Mouse (Mus musculus) ES-E14 (cell line): ENCODE data around the gene 3110082J24Rik. TPM values are rescaled to one million over a fixed set of nuclear protein-coding genes. Genes with fewer than 3 reads are reported as not detected.

Experiments used
- DNase-seq: peaks from one replicate; pipeline ENCODE4 v3.0.0-alpha.2; 2013; ENCODE audit warnings: low read depth, low spot score
- H3K27ac ChIP-seq: 2 replicates; pipeline ENCODE4 v1.5.1; 2012; ENCODE audit warnings: low read depth, mild to moderate bottlenecking, low read length, moderate library complexity, mixed read lengths; ENCODE audit not compliant: poor library complexity, insufficient read depth, severe bottlenecking
- H3K36me3 ChIP-seq: 2 replicates; pipeline ENCODE4 v1.6.1; 2012; ENCODE audit warnings: mild to moderate bottlenecking, low read length, moderate library complexity, mixed read lengths; ENCODE audit not compliant: control insufficient read depth, poor library complexity, insufficient read depth, severe bottlenecking
- H3K4me1 ChIP-seq, 2 experiments: fragments of 150-350 bp in 1 of 2; sonication (generic) in 1 of 2; 2 replicates each; pipeline ENCODE4 v1.6.1; 2012; ENCODE audit warnings: low read length in 2 of 2, mild to moderate bottlenecking in 1 of 2, mixed read lengths in 1 of 2; ENCODE audit not compliant: control insufficient read depth in 2 of 2, insufficient read depth in 2 of 2, poor library complexity in 1 of 2
- H3K4me3 ChIP-seq, 2 experiments: fragments of 150-350 bp in 1 of 2; sonication (generic) in 1 of 2; 2 replicates each; pipeline ENCODE4 v1.5.1; 2012; ENCODE audit warnings: low read length in 2 of 2, low read depth in 1 of 2, mild to moderate bottlenecking in 1 of 2, mixed read lengths in 1 of 2; ENCODE audit not compliant: insufficient read depth in 1 of 2, poor library complexity in 1 of 2, severe bottlenecking in 1 of 2
- H3K9ac ChIP-seq: 2 replicates; pipeline ENCODE4 v1.6.1; 2012; ENCODE audit warnings: low read depth, mild to moderate bottlenecking, low read length, mixed read lengths; ENCODE audit not compliant: poor library complexity, insufficient read depth, severe bottlenecking
- H3K9me3 ChIP-seq: fragments of 150-350 bp; sonication (generic); 2 replicates; pipeline ENCODE4 v1.6.1; 2012; ENCODE audit warnings: low read depth, mild to moderate bottlenecking, low read length; ENCODE audit not compliant: control insufficient read depth, insufficient read depth
- CHD2 ChIP-seq: IDR thresholded peaks from 2 replicates; pipeline ENCODE4 v1.6.1; 2014; ENCODE audit warnings: mild to moderate bottlenecking, low read depth, low read length, inconsistent platforms
- HCFC1 ChIP-seq: IDR thresholded peaks from 2 replicates; pipeline ENCODE4 v1.6.1; 2012; ENCODE audit warnings: low read length, inconsistent platforms, borderline replicate concordance; ENCODE audit not compliant: insufficient read depth
- MAFK ChIP-seq: IDR thresholded peaks from 2 replicates; pipeline ENCODE4 v1.6.1; 2014; ENCODE audit warnings: mild to moderate bottlenecking, low read depth, low read length, inconsistent platforms; ENCODE audit not compliant: insufficient read depth
- ZC3H11A ChIP-seq: IDR thresholded peaks from 2 replicates; pipeline ENCODE4 v1.6.1; 2012; ENCODE audit warnings: low read depth, mild to moderate bottlenecking, inconsistent platforms, low read length, borderline replicate concordance
- ZNF384 ChIP-seq: IDR thresholded peaks from 2 replicates; pipeline ENCODE4 v1.6.1; 2012; ENCODE audit warnings: low read depth, low read length, inconsistent platforms
- in situ Hi-C, 2 experiments: fragments of 600-800 bp; cut with MboI; formaldehyde crosslinking; loops; one replicate each; pipeline ENCODE4 v1.15.1; 2025; ENCODE audit warnings: low sequenced_read_pairs in 2 of 2, inconsistent platforms in 1 of 2; ENCODE audit not compliant: unreplicated experiment in 2 of 2
- total RNA-seq: library from RNA; depleted of rRNA; stranded (reverse); fragments of 300-350 nt; gene quantifications from 2 replicates; pipeline ENCODE4 v1.2.3, GENCODE M21; 2012

Gene 3110082J24Rik
- total RNA-seq, 1 experiment, result not detected

DNA sequence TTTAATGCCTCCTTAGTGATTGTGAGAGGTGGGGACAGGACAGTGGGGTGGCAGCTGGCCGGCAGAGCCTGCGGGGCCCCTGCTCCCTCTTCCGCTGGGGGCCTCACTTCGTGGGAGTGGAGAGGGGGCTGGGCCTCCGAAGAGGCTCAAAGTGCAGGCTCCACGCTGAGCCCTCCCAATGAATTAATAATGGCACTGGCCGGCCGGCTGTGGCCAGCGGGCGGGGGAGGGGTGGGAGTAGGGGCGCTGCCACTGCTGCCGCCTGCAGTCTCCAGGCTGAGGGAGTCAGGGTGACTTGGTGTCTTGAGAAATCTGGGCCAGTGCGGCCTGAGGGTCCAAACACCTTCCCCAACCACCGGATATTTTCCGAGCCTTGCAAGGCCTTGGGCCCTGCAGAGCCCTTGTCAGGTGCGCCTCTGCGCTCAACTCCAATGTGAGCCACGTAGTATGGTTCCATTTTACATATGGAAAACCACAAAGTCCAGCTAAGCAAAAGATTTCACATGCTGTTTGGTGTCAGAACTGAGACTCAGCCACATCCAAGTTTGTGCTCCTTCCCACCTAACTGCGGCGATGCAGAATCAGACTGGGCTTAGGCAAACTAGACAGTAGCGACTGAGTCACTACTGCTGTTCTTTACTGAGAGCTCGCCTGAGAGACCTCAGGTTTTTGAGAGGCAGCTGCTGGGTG lies 4.6 kb upstream of the 3110082J24Rik start:
- no peaks in the 10 kb centered on the region for H3K36me3 ChIP-seq
- H3K9me3 ChIP-seq, result no peaks in the 10 kb centered on the region
- TF ChIP-seq HCFC1 (no peak), ZNF384 (no peak), CHD2 (no peak), ZC3H11A (no peak), MAFK (no peak)
- H3K27ac ChIP-seq, result no peak overlapping the region
- H3K4me3 ChIP-seq, result peak overlapping the region in 1 of 2 experiments; percentile 13; a peak in 1 of 4 replicates
- in situ Hi-C loops, result no loop called here
- no peak overlapping the region for H3K9ac ChIP-seq
- DNase-seq, result no peak
- H3K4me1 ChIP-seq, result peaks cover 0 to 28% of the 10 kb centered on the region in 2 experiments; a peak in 3 of 4 replicates

DNA sequence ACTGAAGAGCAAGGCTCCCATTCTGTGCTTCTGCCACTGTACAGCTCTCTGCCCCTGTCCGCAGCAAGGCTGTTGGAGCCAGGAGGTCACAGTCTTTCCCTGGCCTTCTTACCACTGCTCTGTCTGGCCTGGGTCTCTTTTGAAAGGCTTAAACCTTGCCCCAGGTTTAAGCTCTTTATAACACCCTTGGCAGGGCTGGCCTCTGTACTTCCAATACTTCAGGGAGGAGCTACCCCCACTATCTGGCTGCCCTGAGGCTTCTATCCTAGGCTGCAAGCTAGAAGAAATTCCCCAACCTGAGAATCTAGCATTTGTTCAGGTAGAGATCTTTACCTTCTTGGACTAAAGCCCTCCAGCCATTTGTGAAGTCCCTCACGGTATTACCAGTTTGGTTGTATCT lies 4.0 kb upstream of the 3110082J24Rik start:
- TF ChIP-seq CHD2 (no peak), HCFC1 (no peak), MAFK (no peak), ZC3H11A (no peak), ZNF384 (no peak)
- Histone ChIP-seq H3K9ac (no peak overlapping the region), H3K4me1 (peaks cover 0 to 28% of the 10 kb centered on the region in 2 experiments; a peak in 3 of 4 replicates), H3K36me3 (no peaks in the 10 kb centered on the region), H3K9me3 (no peaks in the 10 kb centered on the region), H3K27ac (no peak overlapping the region), H3K4me3 (no peak overlapping the region)
- no peak for DNase-seq
- in situ Hi-C loops, result no loop called here

DNA sequence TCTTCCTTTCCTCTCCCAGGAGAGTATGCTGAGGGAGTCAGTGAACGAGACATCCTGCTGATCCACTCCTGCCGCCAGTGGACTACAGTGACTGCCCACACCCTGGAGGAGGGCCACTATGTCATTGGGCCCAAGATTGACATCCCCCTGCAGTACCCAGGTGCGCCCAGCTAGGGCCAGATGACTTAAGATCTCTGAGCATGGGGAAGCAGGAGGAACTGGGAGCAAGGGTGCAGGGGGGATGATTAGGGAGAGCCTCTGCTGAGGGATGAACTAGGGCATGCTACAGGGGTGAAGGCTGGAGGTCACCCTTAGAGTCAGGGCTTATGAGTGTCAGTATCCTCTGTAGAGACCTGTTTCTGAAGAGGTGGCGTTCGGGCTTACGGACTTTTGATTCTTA lies 2.3 kb upstream of the 3110082J24Rik start:
- H3K4me1 ChIP-seq, result peaks cover 0 to 24% of the 10 kb centered on the region in 2 experiments; a peak in 3 of 4 replicates
- no peaks in the 10 kb centered on the region for H3K9me3 ChIP-seq
- H3K4me3 ChIP-seq, result no peak overlapping the region
- no peak for TF ChIP-seq CHD2
- TF ChIP-seq ZC3H11A, result no peak
- TF ChIP-seq HCFC1, result no peak
- DNase-seq, result no peak
- in situ Hi-C loops, result no loop called here
- H3K9ac ChIP-seq, result no peak overlapping the region
- no peaks in the 10 kb centered on the region for H3K36me3 ChIP-seq
- H3K27ac ChIP-seq, result no peak overlapping the region

DNA sequence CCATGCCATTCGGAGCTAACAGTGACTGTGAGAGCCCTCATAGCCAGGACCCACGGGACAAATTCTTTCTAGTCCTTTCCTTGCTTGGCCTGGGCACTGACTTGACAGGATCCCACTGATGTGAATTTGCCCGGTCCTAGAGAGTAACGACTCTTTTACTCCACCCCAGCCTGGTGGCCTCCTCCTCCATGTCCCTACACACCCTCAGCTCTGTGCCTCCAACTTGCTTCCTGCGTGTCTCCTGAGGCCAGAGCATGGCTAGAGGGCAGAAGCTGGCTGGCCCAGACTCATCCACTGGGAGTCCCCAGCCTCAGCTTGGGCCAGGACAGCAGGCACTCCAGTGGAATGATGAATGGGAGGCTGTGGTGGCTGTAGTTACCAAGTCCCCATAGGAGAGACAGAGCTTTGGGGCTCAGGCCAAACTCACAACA lies 1.7 kb upstream of the 3110082J24Rik start:
- H3K27ac ChIP-seq, result no peak overlapping the region
- H3K9ac ChIP-seq, result no peak overlapping the region
- H3K4me3 ChIP-seq, result no peak overlapping the region
- in situ Hi-C loops, result no loop called here
- H3K36me3 ChIP-seq, result no peaks in the 10 kb centered on the region
- TF ChIP-seq HCFC1 (no peak), CHD2 (no peak), ZNF384 (no peak), ZC3H11A (no peak), MAFK (no peak)
- no peaks in the 10 kb centered on the region for H3K9me3 ChIP-seq
- peaks cover 0 to 23% of the 10 kb centered on the region in 2 experiments; a peak in 3 of 4 replicates for H3K4me1 ChIP-seq
- no peak for DNase-seq
